Mouse (Mus musculus) limb, embryonic 11.5 days (tissue): ENCODE measurements at regions not wholly inside any gene's neighbourhood (a gene's known extent, or its start where the extent isn't known, plus 50 kb on each side); places are given as distances from the start of the nearest gene placed in this dataset.
A peak's percentile ranks its signal among the peaks of the same experiment; 100 is the strongest.

ENCODE experiments used
- ATAC-seq: fragments of 200-750 bp; cut with Nextera tagmentation; 2 replicates; pipeline ENCODE4 v1.8.0; 2017; ENCODE audit warnings: low read depth; ENCODE audit not compliant: insufficient number of reproducible peaks, low FRiP score, low TSS enrichment
- DNase-seq: peaks from one replicate; pipeline ENCODE4 v3.0.0-alpha.2; 2015; ENCODE audit warnings: low spot score
- H3K27ac ChIP-seq: fragments of 300-500 bp; sonication (generic); replicated peaks from 2 replicates; pipeline ENCODE4 v1.5.1; 2014; ENCODE audit warnings: low read depth, mild to moderate bottlenecking, low read length
- H3K27me3 ChIP-seq: fragments of 300-500 bp; sonication (generic); 2 replicates; pipeline ENCODE4 v1.6.1; 2014; ENCODE audit warnings: mild to moderate bottlenecking, low read length, mixed read lengths; ENCODE audit not compliant: control insufficient read depth, insufficient read depth
- H3K36me3 ChIP-seq: fragments of 300-500 bp; sonication (generic); 2 replicates; pipeline ENCODE4 v1.6.1; 2014; ENCODE audit warnings: mild to moderate bottlenecking, low read length, moderate library complexity, mixed read lengths; ENCODE audit not compliant: control insufficient read depth, insufficient read depth
- H3K4me1 ChIP-seq: fragments of 300-500 bp; sonication (generic); 2 replicates; pipeline ENCODE4 v1.6.1; 2014; ENCODE audit warnings: low read length, mixed read lengths; ENCODE audit not compliant: control insufficient read depth, insufficient read depth
- H3K4me2 ChIP-seq: fragments of 300-500 bp; sonication (generic); 2 replicates; pipeline ENCODE4 v1.6.1; 2014; ENCODE audit warnings: low read depth, mild to moderate bottlenecking, moderate library complexity; ENCODE audit not compliant: severe bottlenecking
- H3K4me3 ChIP-seq: fragments of 300-500 bp; sonication (generic); 2 replicates; pipeline ENCODE4 v1.5.1; 2014; ENCODE audit warnings: low read depth, low read length
- H3K9ac ChIP-seq: fragments of 300-500 bp; sonication (generic); 2 replicates; pipeline ENCODE4 v1.6.1; 2014; ENCODE audit warnings: mild to moderate bottlenecking, low read length
- H3K9me3 ChIP-seq: fragments of 300-500 bp; sonication (generic); 2 replicates; pipeline ENCODE4 v1.6.1; 2016; ENCODE audit warnings: low read length; ENCODE audit not compliant: control insufficient read depth
- WGBS: fragments of 180-500 bp; shearing (Covaris S2); extraction: QIAGEN DNeasy Blood & Tissue Kit; methylation state at CpG from one replicate; pipeline ENCODE4 v1.1.7; 2014; 5-methylcytosine and 5-hydroxymethylcytosine counted together

- peak; percentile 31 for DNase-seq
Measured at GRCm38 (mm10) chr4:105606731-105607130, 182.9 kb upstream of the Gm12728 start.

DNA sequence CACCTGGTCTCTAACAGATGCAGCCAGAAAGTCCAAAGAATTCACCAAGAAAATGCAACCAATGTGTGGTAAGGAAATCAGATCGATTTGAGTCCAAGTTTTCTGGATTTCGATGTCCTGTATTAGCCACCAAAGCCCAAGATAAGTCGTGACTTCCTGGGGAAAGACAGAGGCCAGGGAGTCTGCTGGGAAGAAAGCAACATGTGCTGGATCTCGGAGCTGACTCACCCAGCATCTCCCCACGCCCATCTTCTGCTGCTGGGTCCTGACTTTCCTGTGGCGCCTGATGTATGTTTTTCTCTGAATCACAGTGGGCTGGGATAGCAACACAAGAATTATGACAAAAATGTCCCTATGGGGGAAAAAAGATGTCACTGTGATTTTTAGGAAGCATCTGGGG lies 178.8 kb upstream of the Gm12728 start:
- no peak for ATAC-seq
- no peaks in the 10 kb centered on the region for H3K27me3 ChIP-seq
- no peaks in the 10 kb centered on the region; the same call in 1 of the 2 replicates for H3K4me1 ChIP-seq
- no peak overlapping the region for H3K4me3 ChIP-seq
- no peak overlapping the region for H3K27ac ChIP-seq
- H3K4me2 ChIP-seq = no peak overlapping the region
- H3K9me3 ChIP-seq = no peaks in the 10 kb centered on the region
- H3K9ac ChIP-seq = no peak overlapping the region
- WGBS = 82% methylated on average over 6 of the region's 6 CpGs
- DNase-seq = no peak
- H3K36me3 ChIP-seq = no peaks in the 10 kb centered on the region

More at GRCm38 (mm10) chr4:105606731-105607130, 182.9 kb upstream of the Gm12728 start:
- Histone ChIP-seq H3K27me3 (no peaks in the 10 kb centered on the region), H3K27ac (no peak overlapping the region), H3K4me3 (no peak overlapping the region), H3K36me3 (no peaks in the 10 kb centered on the region), H3K9me3 (no peaks in the 10 kb centered on the region), H3K9ac (no peak overlapping the region), H3K4me2 (no peak overlapping the region), H3K4me1 (no peaks in the 10 kb centered on the region; the same call in 1 of the 2 replicates)
- 32% methylated on average over 5 of the region's 5 CpGs for WGBS
- no peak for ATAC-seq

GRCm38 (mm10) chr4:105614390-105614789 lies 175.3 kb upstream of the Gm12728 start:
- no peaks in the 10 kb centered on the region for H3K4me1 ChIP-seq
- H3K9me3 ChIP-seq = no peaks in the 10 kb centered on the region
- no peaks in the 10 kb centered on the region for H3K36me3 ChIP-seq
- H3K27ac ChIP-seq = no peak overlapping the region
- H3K4me3 ChIP-seq = no peak overlapping the region
- H3K27me3 ChIP-seq = no peaks in the 10 kb centered on the region
- no peak overlapping the region for H3K4me2 ChIP-seq
- H3K9ac ChIP-seq = no peak overlapping the region
- DNase-seq = no peak
- 89% methylated on average over 2 of the region's 2 CpGs for WGBS
- ATAC-seq = no peak

- Histone ChIP-seq H3K36me3 (no peaks in the 10 kb centered on the region), H3K4me2 (no peak overlapping the region), H3K9me3 (no peaks in the 10 kb centered on the region), H3K4me1 (no peaks in the 10 kb centered on the region), H3K9ac (no peak overlapping the region), H3K27ac (no peak overlapping the region), H3K4me3 (no peak overlapping the region), H3K27me3 (no peaks in the 10 kb centered on the region)
- ATAC-seq (no peak), DNase-seq (no peak)
- WGBS = 89% methylated on average over 14 of the region's 14 CpGs
Measured at GRCm38 (mm10) chr4:105626371-105627320, 163.0 kb upstream of the Gm12728 start.

GRCm38 (mm10) chr4:105629581-105629980 lies 160.1 kb upstream of the Gm12728 start:
- H3K9me3 ChIP-seq = no peaks in the 10 kb centered on the region
- H3K27me3 ChIP-seq = no peaks in the 10 kb centered on the region
- no peak for DNase-seq
- ATAC-seq = no peak
- no peak overlapping the region for H3K4me2 ChIP-seq
- H3K4me1 ChIP-seq = no peaks in the 10 kb centered on the region
- no peaks in the 10 kb centered on the region for H3K36me3 ChIP-seq
- WGBS = 92% methylated on average over 4 of the region's 4 CpGs
- no peak overlapping the region for H3K9ac ChIP-seq
- no peak overlapping the region for H3K4me3 ChIP-seq
- no peak overlapping the region for H3K27ac ChIP-seq

DNA sequence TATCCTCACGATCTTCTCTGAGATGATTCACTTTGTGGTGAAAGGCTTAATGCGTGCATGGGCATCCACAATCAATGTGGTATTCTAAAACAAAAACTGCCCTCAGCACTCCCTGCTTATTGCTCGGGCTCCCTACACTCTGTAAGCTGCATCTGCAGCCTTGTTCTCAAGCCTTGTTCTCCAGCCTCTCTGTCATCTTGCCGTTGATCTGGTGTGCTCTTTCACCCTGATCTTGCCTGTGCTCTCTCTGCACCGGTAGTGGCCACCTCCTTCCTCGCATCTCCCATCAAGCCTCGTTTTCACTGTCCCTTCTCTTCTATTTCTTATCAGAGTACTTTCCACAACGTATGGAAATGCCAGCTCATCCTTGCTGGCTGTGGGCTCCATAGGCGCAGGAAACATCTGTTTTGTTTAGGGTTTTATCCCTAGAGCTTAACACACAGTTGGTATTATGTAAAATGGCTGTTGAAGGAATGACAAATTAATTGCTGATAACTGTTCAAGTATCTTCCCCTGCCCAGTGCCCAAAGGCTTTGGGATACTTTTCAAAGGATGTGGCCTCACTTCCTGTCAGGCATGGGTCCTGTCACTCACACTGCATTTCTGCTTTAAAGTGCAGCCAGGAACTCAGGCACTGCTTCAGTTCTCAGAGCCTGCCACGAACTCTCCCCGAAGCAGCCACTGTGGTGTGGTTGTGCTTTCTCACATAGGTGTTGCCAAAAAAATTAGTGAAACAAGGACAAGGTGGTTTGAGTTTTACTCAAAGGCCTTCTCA lies 158.9 kb upstream of the Gm12728 start:
- Histone ChIP-seq H3K9me3 (no peaks in the 10 kb centered on the region), H3K27me3 (no peaks in the 10 kb centered on the region), H3K4me1 (no peaks in the 10 kb centered on the region), H3K9ac (no peak overlapping the region), H3K4me3 (no peak overlapping the region), H3K4me2 (no peak overlapping the region), H3K27ac (no peak overlapping the region), H3K36me3 (no peaks in the 10 kb centered on the region)
- ATAC-seq (no peak), DNase-seq (no peak)
- WGBS = 77% methylated on average over 11 of the region's 11 CpGs

DNA sequence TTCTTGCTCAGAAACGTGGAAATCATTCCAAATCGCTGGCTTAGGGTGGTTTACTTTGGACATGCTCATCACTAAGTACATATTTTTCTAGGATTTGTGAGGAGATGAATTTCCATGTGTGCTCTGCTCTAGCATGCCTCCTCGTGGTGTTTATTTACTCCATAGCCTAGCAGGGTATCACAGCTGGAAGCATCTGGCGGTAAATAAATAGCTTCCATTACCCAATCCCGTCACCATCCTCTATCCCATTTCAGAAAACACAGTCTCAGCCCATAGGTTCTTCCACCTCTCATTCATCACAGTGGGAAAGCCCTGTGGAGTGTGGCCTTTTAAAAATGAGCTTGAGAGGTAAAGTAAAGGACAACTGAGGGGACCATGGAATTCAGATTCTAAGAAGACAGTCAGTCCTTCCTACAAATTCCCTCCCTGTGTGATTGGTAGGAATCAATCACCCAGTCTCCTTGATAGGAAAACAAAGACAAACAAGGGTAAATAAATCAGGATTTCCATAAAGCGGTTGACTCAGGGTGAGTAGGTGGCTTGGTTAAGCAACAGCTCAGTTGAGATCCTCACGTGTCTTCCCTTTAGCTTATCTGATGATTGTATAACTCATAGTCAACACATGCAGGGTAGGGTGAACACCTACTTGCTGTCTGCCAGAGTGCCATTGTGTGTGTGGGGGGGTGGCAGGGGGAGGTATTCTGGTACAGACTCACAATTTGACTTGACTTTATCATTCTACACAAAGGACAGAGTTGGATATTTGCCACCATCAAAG lies 156.9 kb upstream of the Gm12728 start:
- Histone ChIP-seq H3K27ac (no peak overlapping the region), H3K4me3 (no peak overlapping the region), H3K36me3 (no peaks in the 10 kb centered on the region), H3K4me1 (no peaks in the 10 kb centered on the region), H3K9ac (no peak overlapping the region), H3K4me2 (no peak overlapping the region), H3K27me3 (no peaks in the 10 kb centered on the region), H3K9me3 (no peaks in the 10 kb centered on the region)
- DNase-seq (no peak), ATAC-seq (no peak)
- WGBS = 87% methylated on average over 7 of the region's 7 CpGs

DNA sequence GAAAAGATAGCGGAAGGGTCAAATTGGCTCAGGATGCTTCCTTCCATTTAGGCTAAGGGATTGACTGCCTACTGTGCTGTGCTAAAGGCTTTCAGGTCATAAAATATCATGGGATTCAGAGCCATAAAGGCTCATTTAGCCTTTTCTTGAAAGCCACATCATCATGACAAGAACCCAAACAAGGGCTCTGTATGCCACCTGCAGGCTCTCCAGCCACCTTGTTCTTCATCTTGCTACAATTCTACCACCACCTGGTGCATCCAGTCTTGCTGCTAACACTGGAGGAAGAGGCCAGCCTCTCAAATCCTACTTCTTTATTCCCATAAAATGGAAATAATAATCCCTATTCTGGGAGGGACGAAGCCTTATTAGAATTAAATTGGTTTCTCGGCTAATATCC lies 155.9 kb upstream of the Gm12728 start:
- H3K27ac ChIP-seq = no peak overlapping the region
- H3K9ac ChIP-seq = no peak overlapping the region
- no peaks in the 10 kb centered on the region for H3K9me3 ChIP-seq
- no peak overlapping the region for H3K4me3 ChIP-seq
- no peak for DNase-seq
- ATAC-seq = no peak
- H3K27me3 ChIP-seq = no peaks in the 10 kb centered on the region
- H3K4me2 ChIP-seq = no peak overlapping the region
- 91% methylated on average over 3 of the region's 3 CpGs for WGBS
- H3K36me3 ChIP-seq = no peaks in the 10 kb centered on the region
- H3K4me1 ChIP-seq = no peaks in the 10 kb centered on the region
